Mouse (Mus musculus) heart, embryonic 14.5 days (tissue): ENCODE results near the gene Dcps. TPM values are rescaled to one million over a fixed set of nuclear protein-coding genes. Genes with fewer than 3 reads are reported as not detected.
"Not testable (repeated sequence)": the region's sequence is repeated elsewhere in the genome, so short reads cannot be mapped to it uniquely, and the experiment has no call there.

Experiments used
- ATAC-seq: fragments of 200-750 bp; cut with Nextera tagmentation; 2 replicates; pipeline ENCODE4 v1.8.0; 2017; ENCODE audit warnings: low read depth, moderate TSS enrichment; ENCODE audit not compliant: insufficient number of reproducible peaks, insufficient read depth, low FRiP score
- H3K27ac ChIP-seq, 2 experiments: fragments of 200-500 bp in 1 of 2; fragments of 300-500 bp in 1 of 2; sonication (generic) in 1 of 2; replicated peaks in 1 of 2; 2 replicates each; pipeline ENCODE4 v1.5.1; 2012 to 2014; ENCODE audit warnings: low read depth in 2 of 2, low read length in 2 of 2, control low read depth in 1 of 2, mild to moderate bottlenecking in 1 of 2, mixed read lengths in 1 of 2; ENCODE audit not compliant: control insufficient read depth in 1 of 2, insufficient read depth in 1 of 2
- H3K27me3 ChIP-seq: fragments of 300-500 bp; sonication (generic); 2 replicates; pipeline ENCODE4 v1.6.1; 2014; ENCODE audit warnings: mild to moderate bottlenecking, low read length, control low read depth; ENCODE audit not compliant: control insufficient read depth, insufficient read depth
- H3K36me3 ChIP-seq: fragments of 300-500 bp; sonication (generic); 2 replicates; pipeline ENCODE4 v1.6.1; 2014; ENCODE audit warnings: mild to moderate bottlenecking, control low read depth, low read length, mixed read lengths; ENCODE audit not compliant: control insufficient read depth, insufficient read depth
- H3K4me1 ChIP-seq, 2 experiments: fragments of 200-500 bp in 1 of 2; fragments of 300-500 bp in 1 of 2; sonication (generic) in 1 of 2; 2 replicates each; pipeline ENCODE4 v1.6.1; 2012 to 2014; ENCODE audit warnings: low read length in 2 of 2, control low read depth in 1 of 2, mixed read lengths in 1 of 2; ENCODE audit not compliant: control insufficient read depth in 2 of 2, insufficient read depth in 2 of 2
- H3K4me2 ChIP-seq: fragments of 300-500 bp; sonication (generic); 2 replicates; pipeline ENCODE4 v1.6.1; 2014; ENCODE audit warnings: mild to moderate bottlenecking, low read length
- H3K4me3 ChIP-seq, 2 experiments: fragments of 200-500 bp in 1 of 2; fragments of 300-500 bp in 1 of 2; sonication (generic) in 1 of 2; 2 replicates each; pipeline ENCODE4 v1.5.1; 2012 to 2014; ENCODE audit warnings: low read length in 2 of 2, mild to moderate bottlenecking in 2 of 2, control low read depth in 1 of 2, low read depth in 1 of 2, moderate library complexity in 1 of 2; ENCODE audit not compliant: control insufficient read depth in 1 of 2, insufficient read depth in 1 of 2
- H3K9ac ChIP-seq: fragments of 300-500 bp; sonication (generic); 2 replicates; pipeline ENCODE4 v1.6.1; 2014; ENCODE audit warnings: mild to moderate bottlenecking, low read length
- H3K9me3 ChIP-seq: fragments of 300-500 bp; sonication (generic); 2 replicates; pipeline ENCODE4 v1.6.1; 2016; ENCODE audit warnings: low read length, control low read depth; ENCODE audit not compliant: control insufficient read depth
- WGBS: fragments of 180-500 bp; shearing (Covaris S2); extraction: QIAGEN DNeasy Blood & Tissue Kit; methylation state at CpG from one replicate; pipeline ENCODE4 v1.1.7; 2014; 5-methylcytosine and 5-hydroxymethylcytosine counted together
- polyA plus RNA-seq: library from polyadenylated mRNA; unstranded; fragments of >200 nt; fragmentation: Nextera tagmentation; extraction: Ambion mirVana; gene quantifications from 2 replicates; pipeline ENCODE4 v1.2.1, GENCODE M21; 2014

The Dcps gene
- polyA plus RNA-seq, 1 experiment from 2014 or later = 62.7 TPM

DNA sequence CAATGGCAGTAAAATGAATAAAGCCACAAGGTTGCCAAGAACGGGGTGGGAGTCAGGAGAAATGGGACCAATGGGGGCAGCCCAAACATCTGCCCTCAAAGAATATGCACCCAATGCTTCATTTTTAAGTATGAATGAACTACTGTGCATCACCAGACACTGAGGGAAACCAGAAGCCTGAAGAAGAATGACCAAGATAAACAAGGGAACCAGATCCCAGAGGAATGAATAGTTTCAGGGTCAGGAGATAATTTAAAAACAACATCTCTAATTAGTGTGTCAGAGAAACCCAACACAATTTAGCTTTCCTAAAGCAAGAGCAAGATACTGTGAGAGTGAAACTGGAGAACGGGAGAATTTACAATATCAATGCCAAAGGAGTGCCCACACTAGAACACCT is 15.2 kb downstream of the Dcps start:
- Histone ChIP-seq H3K9ac (no peak overlapping the region), H3K27ac (no peak overlapping the region), H3K27me3 (no peaks in the 10 kb centered on the region), H3K4me2 (no peak overlapping the region), H3K9me3 (no peaks in the 10 kb centered on the region), H3K4me1 (peaks cover 0 to 9% of the 10 kb centered on the region in 2 experiments; a peak in 1 of 4 replicates), H3K36me3 (peaks cover 12% of the 10 kb centered on the region), H3K4me3 (no peak overlapping the region)
- no peak for ATAC-seq
- WGBS = 70% methylated on average over 2 of the region's 2 CpGs

DNA sequence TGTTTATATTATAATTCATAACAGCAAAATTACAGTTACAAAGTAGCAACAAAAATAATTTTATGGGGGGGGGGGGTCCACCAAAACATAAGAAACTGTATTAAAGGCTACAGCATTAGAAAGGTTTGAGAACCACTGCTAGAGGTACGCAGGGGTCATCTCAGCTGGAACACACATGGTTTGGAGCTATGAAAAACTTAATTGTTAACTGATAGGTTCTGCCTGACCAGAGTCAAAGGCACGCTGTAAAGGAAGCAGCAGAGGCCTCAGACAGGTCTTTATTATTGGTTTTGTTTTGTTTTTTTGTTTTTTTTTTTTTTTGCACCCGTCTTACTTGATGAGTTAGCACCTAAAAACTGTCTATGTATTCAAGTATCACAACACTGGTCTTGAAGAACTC is 17.4 kb downstream of the Dcps start:
- peaks cover 6% of the 10 kb centered on the region for H3K36me3 ChIP-seq
- no peak overlapping the region for H3K4me2 ChIP-seq
- WGBS = 81% methylated on average over 3 of the region's 3 CpGs
- H3K4me1 ChIP-seq = peaks cover 0 to 9% of the 10 kb centered on the region in 2 experiments; a peak in 1 of 4 replicates
- no peak overlapping the region for H3K27ac ChIP-seq
- no peak overlapping the region for H3K9ac ChIP-seq
- no peaks in the 10 kb centered on the region for H3K27me3 ChIP-seq
- H3K4me3 ChIP-seq = no peak overlapping the region
- no peak for ATAC-seq
- no peaks in the 10 kb centered on the region for H3K9me3 ChIP-seq

DNA sequence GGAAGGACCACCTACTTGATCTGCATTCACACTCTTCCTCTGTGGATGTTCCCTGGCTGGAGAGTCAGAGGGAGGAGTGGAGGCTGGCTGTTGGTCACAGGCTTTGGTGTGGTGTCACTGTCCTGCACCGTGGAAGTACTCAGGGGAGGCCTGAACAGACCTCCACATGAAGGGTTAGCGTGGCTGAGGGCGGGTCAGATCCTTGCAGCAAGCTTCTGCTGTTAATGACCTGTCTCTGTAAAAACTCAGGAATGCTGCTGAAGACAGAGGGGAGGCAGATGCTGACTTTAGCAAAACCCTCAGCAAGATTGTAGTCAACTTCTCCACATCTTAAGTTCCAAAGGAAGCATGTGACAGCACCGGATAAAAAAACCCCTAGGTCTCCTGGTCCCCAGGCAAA is 19.0 kb downstream of the Dcps start:
- no peak for ATAC-seq
- WGBS = 87% methylated on average over 4 of the region's 4 CpGs

DNA sequence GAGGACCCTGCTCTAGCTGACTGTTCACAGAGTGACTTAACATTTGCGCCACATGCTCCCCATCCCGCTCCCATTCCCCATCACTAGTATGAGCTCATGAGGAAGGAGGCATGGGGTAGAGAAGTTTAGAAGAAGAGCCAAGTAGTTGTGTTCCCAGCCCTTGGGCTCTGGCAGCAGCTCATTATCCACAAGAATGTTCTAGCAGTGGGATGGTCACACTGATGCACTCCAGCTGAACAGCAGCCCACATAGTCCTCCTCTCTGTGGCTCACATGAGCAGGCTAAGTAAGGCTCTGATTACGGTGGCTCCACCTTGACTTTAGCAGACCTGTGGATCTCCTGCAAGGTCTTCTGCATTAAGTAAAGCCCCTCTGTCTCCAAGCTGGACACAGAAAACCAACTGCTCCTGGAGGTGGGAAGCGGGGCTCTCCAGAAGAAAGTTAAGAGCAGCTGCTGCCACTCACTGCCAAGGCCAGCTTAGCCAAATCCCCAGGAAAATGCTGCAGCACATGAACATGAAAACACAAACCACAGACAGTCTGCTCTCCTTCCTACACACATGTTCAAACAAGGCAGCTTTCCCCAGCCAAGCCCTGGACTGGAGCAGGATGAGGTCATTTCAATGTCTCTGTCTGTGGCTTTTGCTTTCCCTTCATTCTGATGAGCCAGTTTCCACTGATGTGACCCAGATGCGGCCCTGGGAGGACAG is 19.7 kb downstream of the Dcps start:
- H3K27ac ChIP-seq = peak overlapping the region in 1 of 2 experiments; percentile 48; a peak in 2 of 4 replicates
- no peak overlapping the region for H3K4me2 ChIP-seq
- peaks cover 0 to 9% of the 10 kb centered on the region in 2 experiments; a peak in 1 of 4 replicates for H3K4me1 ChIP-seq
- no peaks in the 10 kb centered on the region for H3K36me3 ChIP-seq
- H3K4me3 ChIP-seq = no peak overlapping the region
- no peaks in the 10 kb centered on the region for H3K27me3 ChIP-seq
- WGBS = 87% methylated on average over 5 of the region's 5 CpGs
- no peak for ATAC-seq
- no peaks in the 10 kb centered on the region for H3K9me3 ChIP-seq
- H3K9ac ChIP-seq = no peak overlapping the region

More for the DNA sequence above, 19.0 kb downstream of the Dcps start:
- no peak overlapping the region; a peak in 1 of 4 replicates for H3K27ac ChIP-seq
- no peak overlapping the region for H3K4me2 ChIP-seq
- H3K27me3 ChIP-seq = no peaks in the 10 kb centered on the region
- no peaks in the 10 kb centered on the region for H3K36me3 ChIP-seq
- no peak overlapping the region for H3K9ac ChIP-seq
- H3K9me3 ChIP-seq = no peaks in the 10 kb centered on the region
- H3K4me1 ChIP-seq = peaks cover 0 to 9% of the 10 kb centered on the region in 2 experiments; a peak in 1 of 4 replicates
- H3K4me3 ChIP-seq = no peak overlapping the region

DNA sequence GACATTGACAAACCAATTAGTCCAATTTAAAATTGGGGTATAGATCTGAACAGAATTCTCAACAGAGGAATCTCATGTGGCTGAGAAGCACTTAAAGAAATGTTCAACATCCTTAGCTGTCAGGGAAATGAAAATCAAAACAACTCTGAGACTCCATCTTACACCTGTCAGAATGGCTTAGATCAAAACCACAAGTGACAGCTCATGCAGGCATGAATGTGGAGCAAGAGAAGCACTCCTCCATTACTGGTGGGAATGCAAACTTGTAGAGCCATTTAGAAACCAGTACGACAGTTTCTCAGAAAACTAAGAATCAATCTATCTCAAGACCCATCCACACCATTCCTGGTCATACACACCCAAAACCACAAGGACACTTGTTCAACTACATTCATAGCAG is 22.9 kb downstream of the Dcps start:
- no peaks in the 10 kb centered on the region for H3K27me3 ChIP-seq
- no peak overlapping the region for H3K9ac ChIP-seq
- H3K4me3 ChIP-seq = no peak overlapping the region
- H3K4me1 ChIP-seq = peaks cover 0 to 9% of the 10 kb centered on the region in 2 experiments; a peak in 1 of 4 replicates
- H3K36me3 ChIP-seq = no peaks in the 10 kb centered on the region
- ATAC-seq = no peak
- no peak overlapping the region for H3K27ac ChIP-seq
- H3K9me3 ChIP-seq = no peaks in the 10 kb centered on the region
- WGBS = 83% methylated on average over 1 of the region's 1 CpGs
- H3K4me2 ChIP-seq = no peak overlapping the region

DNA sequence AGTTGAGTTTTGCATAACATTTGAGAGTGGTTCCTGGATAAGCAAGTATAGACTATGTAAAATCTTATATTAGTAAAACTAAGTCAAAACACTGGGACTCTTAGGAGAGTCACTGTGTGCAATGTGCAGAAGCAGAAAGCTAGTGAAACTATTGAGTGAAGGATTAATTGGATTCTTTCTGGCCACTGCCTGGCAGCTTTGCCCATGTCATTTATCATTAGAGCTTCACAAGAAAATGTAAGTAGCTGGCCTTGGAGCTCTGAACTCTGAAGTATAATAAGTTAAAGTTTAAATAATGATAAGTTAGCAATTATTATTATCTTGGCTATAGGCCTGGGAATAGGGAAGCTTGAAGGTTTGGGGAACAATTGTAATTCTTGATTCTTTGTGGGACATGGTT is 27.0 kb downstream of the Dcps start:
- not testable (repeated sequence) for H3K27ac ChIP-seq, H3K27me3 ChIP-seq, H3K4me2 ChIP-seq, H3K9ac ChIP-seq, ATAC-seq, H3K4me1 ChIP-seq, H3K36me3 ChIP-seq, H3K4me3 ChIP-seq, H3K9me3 ChIP-seq

DNA sequence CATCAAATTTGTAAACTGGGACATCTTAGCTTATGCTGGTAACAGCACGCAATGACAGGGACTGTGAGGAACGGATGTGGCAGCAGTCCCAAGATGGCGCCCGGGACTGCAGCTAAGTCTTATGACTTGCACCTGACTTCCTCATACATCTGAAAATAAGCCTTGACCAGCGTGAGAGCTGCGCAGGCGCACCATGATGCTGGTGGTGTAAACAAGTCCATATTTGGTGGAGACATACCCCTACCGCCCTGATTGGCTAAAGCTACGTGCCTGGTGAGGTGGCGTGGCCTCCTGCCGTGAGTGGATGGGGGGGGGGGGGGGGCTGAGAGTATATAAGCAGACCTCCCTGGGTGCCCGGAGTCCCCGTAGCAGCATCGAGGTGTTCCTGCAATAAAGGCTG is 28.6 kb downstream of the Dcps start:
- H3K27ac ChIP-seq, H3K27me3 ChIP-seq, H3K4me3 ChIP-seq, H3K36me3 ChIP-seq, H3K4me1 ChIP-seq, H3K4me2 ChIP-seq, ATAC-seq, H3K9me3 ChIP-seq, H3K9ac ChIP-seq: not testable (repeated sequence)
- WGBS = 98% methylated on average over 13 of the region's 14 CpGs

DNA sequence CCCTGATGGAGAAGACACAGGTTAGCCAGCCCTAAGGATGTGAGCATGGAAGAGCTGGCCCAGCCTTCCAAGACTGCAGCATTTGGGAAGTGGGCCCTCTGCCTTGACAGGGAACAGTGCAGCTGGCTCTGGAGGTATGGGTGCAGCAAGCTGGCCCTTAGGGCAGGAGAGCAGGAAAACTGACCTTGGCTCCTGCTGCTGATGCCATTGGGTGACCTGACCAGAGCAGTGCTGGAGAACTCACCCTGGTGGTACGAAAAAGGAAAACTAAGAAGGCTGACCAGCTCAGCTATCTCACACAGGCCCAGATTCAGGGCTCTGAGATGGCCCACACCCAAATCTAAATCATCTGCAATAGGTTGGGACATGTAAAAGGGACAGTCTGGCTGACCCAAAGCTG is 30.0 kb downstream of the Dcps start:
- 100% methylated on average over 1 of the region's 1 CpGs for WGBS
- H3K4me2 ChIP-seq = no peak overlapping the region
- no peaks in the 10 kb centered on the region for H3K9me3 ChIP-seq
- ATAC-seq = no peak
- no peak overlapping the region for H3K27ac ChIP-seq
- no peak overlapping the region for H3K4me3 ChIP-seq
- no peaks in the 10 kb centered on the region for H3K36me3 ChIP-seq
- no peaks in the 10 kb centered on the region for H3K27me3 ChIP-seq
- no peak overlapping the region for H3K9ac ChIP-seq
- H3K4me1 ChIP-seq = no peaks in the 10 kb centered on the region
